Mouse (Mus musculus): Measurements from ENCODE around the gene Bcl2l12. TPM values are rescaled to one million over a fixed set of nuclear protein-coding genes. Genes with fewer than 3 reads are reported as not detected.

Bcl2l12 gene
- polyA plus RNA-seq (2016; fragmentation: Nextera tagmentation; extraction: Ambion mirVana) = 44.9 and 57.9 TPM in 2 replicates

DNA sequence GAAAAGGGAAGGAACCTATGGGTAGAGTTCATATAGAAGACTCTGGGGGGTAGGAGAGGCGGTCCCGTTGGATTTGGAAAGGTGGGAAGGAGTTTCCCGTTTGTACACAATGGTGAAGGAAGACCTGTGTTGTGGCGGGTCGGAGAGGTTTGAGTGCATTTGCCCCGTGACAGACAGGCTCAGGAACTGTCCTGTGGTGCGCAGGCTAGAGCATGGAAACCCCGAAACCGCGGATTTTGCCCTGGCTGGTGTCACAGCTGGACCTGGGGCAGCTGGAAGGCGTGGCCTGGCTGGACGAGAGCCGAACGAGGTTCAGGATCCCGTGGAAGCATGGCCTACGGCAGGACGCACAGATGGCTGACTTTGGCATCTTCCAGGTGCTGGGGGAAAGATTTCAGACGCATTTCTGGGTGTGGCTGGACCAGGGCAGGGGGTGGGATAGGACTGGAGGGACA is at the start of gene Bcl2l12:
TSS of gene Bcl2l12 (minus strand) at position 212 of the 455 bp plus-strand sequence.
- H3K36me3 ChIP-seq = peaks cover 68% of the 10 kb centered on the region
- DNase-seq (ENCODE audit: low spot score) = no peak

DNA sequence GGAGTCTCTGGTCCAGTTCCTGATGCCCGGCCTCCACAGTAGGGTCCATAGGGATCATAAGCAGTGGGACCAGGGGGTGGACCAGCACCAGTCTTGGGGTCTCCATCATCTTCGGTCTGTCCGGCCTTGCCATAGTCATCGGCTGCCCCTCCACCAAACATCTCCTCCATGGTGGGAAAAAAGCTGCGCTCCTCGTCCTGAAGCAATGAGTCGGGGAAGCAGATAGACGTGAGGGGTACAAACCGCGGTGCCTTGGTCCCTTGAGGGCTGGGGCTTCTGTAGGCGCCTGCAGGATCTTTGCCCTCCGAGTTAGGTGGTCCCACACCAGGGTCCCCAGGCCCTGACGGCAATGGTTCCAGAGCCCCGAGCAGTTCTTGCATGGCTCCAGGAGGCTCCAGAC is 49.0 kb upstream of the Bcl2l12 start:
- H3K4me3 ChIP-seq = no peak overlapping the region
- WGBS = 95% methylated on average over 14 of the region's 14 CpGs
- no peak for DNase-seq (ENCODE audit: low spot score)
- H3K36me3 ChIP-seq = peaks cover 88% of the 10 kb centered on the region
- H3K4me1 ChIP-seq = peaks cover 48% of the 10 kb centered on the region
- no peaks in the 10 kb centered on the region for H3K9me3 ChIP-seq
- H3K27ac ChIP-seq = no peak overlapping the region
- H3K27me3 ChIP-seq (ENCODE audit: insufficient read depth, poor library complexity, severe bottlenecking) = no peaks in the 10 kb centered on the region

More for the DNA sequence above, at the start of gene Bcl2l12:
- Histone ChIP-seq H3K9me3 (no peaks in the 10 kb centered on the region), H3K4me1 (peaks cover 48% of the 10 kb centered on the region), H3K4me3 (peak within 1 kb of the TSS; percentile 76), H3K27me3 (ENCODE audit: insufficient read depth, poor library complexity, severe bottlenecking) (no peaks in the 10 kb centered on the region), H3K27ac (peak within 1 kb of the TSS; percentile 92)
- WGBS = 1% methylated on average over 18 of the region's 18 CpGs

GRCm38 (mm10) chr7:45046853-45047350 is 48.4 kb upstream of the Bcl2l12 start:
- no peak for DNase-seq (ENCODE audit: low spot score)
- H3K27me3 ChIP-seq (ENCODE audit: insufficient read depth, poor library complexity, severe bottlenecking) = no peaks in the 10 kb centered on the region
- peaks cover 45% of the 10 kb centered on the region for H3K4me1 ChIP-seq
- 0 out of 2 replicates have a peak overlapping the region, but pooled peaks have one; percentile 2 for H3K4me3 ChIP-seq
- WGBS = 88% methylated on average over 26 of the region's 26 CpGs
- no peaks in the 10 kb centered on the region for H3K9me3 ChIP-seq
- no peak overlapping the region for H3K27ac ChIP-seq
- peaks cover 93% of the 10 kb centered on the region for H3K36me3 ChIP-seq

GRCm38 (mm10) chr7:45045741-45046140 is 47.2 kb upstream of the Bcl2l12 start:
- Histone ChIP-seq H3K27ac (no peak overlapping the region), H3K4me3 (no peak overlapping the region), H3K9me3 (no peaks in the 10 kb centered on the region), H3K36me3 (peaks cover 100% of the 10 kb centered on the region), H3K4me1 (peaks cover 33% of the 10 kb centered on the region), H3K27me3 (ENCODE audit: insufficient read depth, poor library complexity, severe bottlenecking) (no peaks in the 10 kb centered on the region)
- WGBS = 93% methylated on average over 22 of the region's 22 CpGs
- DNase-seq (ENCODE audit: low spot score) = no peak

DNA sequence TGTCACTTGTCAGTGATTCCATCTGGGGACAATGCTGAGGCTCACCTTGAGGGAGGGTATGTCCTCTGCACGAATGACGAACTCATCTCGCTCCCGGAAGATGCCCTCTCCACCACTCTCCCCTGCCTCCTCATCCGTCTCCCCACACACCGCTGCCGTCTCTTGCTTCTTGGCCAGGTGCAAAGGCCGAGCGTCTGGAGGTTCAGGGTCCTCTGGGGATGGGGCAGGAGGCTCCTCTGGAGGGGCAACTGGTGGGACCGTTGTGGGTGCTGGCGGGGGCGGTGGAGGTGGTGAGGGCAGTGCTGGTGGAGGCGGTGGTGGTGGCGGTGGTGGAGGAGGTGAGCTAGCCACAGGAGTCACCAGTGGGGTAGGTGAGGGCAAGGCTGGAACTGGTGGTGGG is 44.8 kb upstream of the Bcl2l12 start:
- DNase-seq (ENCODE audit: low spot score) = no peak
- no peak overlapping the region for H3K27ac ChIP-seq
- H3K4me1 ChIP-seq = peaks cover 12% of the 10 kb centered on the region; the same call in 1 of the 2 replicates
- H3K27me3 ChIP-seq (ENCODE audit: insufficient read depth, poor library complexity, severe bottlenecking) = no peaks in the 10 kb centered on the region
- H3K36me3 ChIP-seq = peaks cover 99% of the 10 kb centered on the region
- no peaks in the 10 kb centered on the region for H3K9me3 ChIP-seq
- 96% methylated on average over 14 of the region's 14 CpGs for WGBS
- no peak overlapping the region for H3K4me3 ChIP-seq

- peaks cover 99% of the 10 kb centered on the region for H3K36me3 ChIP-seq
- no peaks in the 10 kb centered on the region for H3K4me1 ChIP-seq
- no peak overlapping the region for H3K27ac ChIP-seq
- DNase-seq (ENCODE audit: low spot score) = no peak
- H3K4me3 ChIP-seq = no peak overlapping the region
- no peaks in the 10 kb centered on the region for H3K27me3 ChIP-seq (ENCODE audit: insufficient read depth, poor library complexity, severe bottlenecking)
- no peaks in the 10 kb centered on the region for H3K9me3 ChIP-seq
- 95% methylated on average over 9 of the region's 9 CpGs for WGBS
These were observed 42.3 kb upstream of the Bcl2l12 start for GRCm38 (mm10) chr7:45040851-45041250.

DNA sequence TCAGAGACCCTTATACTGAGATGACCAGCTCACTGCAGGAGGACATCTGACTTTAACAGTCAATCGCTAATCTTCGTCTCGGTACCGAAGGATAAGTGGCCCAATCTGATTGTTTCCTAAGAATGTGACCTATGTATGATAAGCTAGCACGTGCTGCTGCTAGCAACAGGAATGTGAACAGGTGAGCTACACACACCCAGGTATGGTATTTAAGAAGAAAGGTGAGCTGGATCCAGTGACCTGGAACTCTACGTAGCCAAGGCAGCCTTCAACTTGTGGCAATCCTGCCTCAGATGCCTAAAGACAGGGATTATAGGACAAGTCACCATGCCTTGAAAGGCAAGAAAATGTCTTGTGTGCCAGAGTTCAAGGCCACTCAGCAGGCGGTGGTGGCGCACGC is 39.9 kb upstream of the Bcl2l12 start:
- WGBS = 95% methylated on average over 9 of the region's 9 CpGs
- Histone ChIP-seq H3K27ac (no peak overlapping the region), H3K27me3 (ENCODE audit: insufficient read depth, poor library complexity, severe bottlenecking) (no peaks in the 10 kb centered on the region), H3K36me3 (peaks cover 99% of the 10 kb centered on the region), H3K4me3 (no peak overlapping the region), H3K9me3 (no peaks in the 10 kb centered on the region), H3K4me1 (no peaks in the 10 kb centered on the region)
- no peak for DNase-seq (ENCODE audit: low spot score)

- no peaks in the 10 kb centered on the region for H3K9me3 ChIP-seq
- WGBS = 77% methylated on average over 7 of the region's 7 CpGs
- no peak overlapping the region for H3K27ac ChIP-seq
- H3K4me1 ChIP-seq = no peaks in the 10 kb centered on the region
- peaks cover 99% of the 10 kb centered on the region for H3K36me3 ChIP-seq
- H3K27me3 ChIP-seq (ENCODE audit: insufficient read depth, poor library complexity, severe bottlenecking) = no peaks in the 10 kb centered on the region
- no peak overlapping the region for H3K4me3 ChIP-seq
- no peak for DNase-seq (ENCODE audit: low spot score)
These were observed 39.3 kb upstream of the Bcl2l12 start for GRCm38 (mm10) chr7:45037720-45038361.

GRCm38 (mm10) chr7:45036702-45037101 is 38.2 kb upstream of the Bcl2l12 start:
- Histone ChIP-seq H3K27me3 (ENCODE audit: insufficient read depth, poor library complexity, severe bottlenecking) (no peaks in the 10 kb centered on the region), H3K4me1 (no peaks in the 10 kb centered on the region), H3K36me3 (peaks cover 99% of the 10 kb centered on the region), H3K9me3 (no peaks in the 10 kb centered on the region), H3K4me3 (no peak overlapping the region), H3K27ac (no peak overlapping the region)
- WGBS = 91% methylated on average over 11 of the region's 11 CpGs
- DNase-seq (ENCODE audit: low spot score) = no peak

GRCm38 (mm10) chr7:45035631-45036030 is 37.1 kb upstream of the Bcl2l12 start:
- no peak overlapping the region for H3K27ac ChIP-seq
- H3K4me1 ChIP-seq = no peaks in the 10 kb centered on the region
- no peak overlapping the region for H3K4me3 ChIP-seq
- peaks cover 99% of the 10 kb centered on the region for H3K36me3 ChIP-seq
- WGBS = 87% methylated on average over 3 of the region's 3 CpGs
- no peak for DNase-seq (ENCODE audit: low spot score)
- H3K9me3 ChIP-seq = no peaks in the 10 kb centered on the region
- no peaks in the 10 kb centered on the region for H3K27me3 ChIP-seq (ENCODE audit: insufficient read depth, poor library complexity, severe bottlenecking)

DNA sequence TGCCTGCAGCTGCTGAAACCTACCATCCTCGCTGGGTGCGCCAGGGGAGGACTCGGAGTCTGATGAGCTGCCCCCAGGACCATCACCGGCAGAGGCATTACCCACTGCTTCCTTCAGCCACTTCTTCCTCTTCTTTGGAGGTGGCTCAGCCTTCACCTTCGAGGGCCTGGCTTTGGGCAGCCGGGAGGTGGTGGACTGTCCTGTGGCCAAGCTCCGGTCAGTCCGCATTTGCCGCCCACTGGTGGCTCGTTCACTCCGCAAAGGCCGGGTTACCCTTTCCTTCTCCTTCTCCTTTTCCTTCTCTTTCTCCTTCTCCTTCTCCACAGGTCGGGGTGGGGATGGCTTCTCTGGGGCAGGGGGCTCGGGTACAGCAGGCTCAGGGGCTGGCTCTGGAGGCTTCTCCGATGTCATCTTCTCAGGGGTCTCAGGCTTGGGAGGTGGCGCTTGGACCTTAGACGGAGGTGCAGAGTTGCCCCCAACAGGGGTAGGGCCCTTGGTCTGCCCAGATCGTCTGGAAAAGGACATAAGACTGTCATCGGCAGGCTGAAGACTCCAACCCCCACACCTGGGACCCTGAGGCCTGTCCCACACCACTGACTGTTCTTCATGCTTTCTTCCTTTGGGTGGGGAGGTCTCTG is 35.3 kb upstream of the Bcl2l12 start:
- Histone ChIP-seq H3K4me1 (no peaks in the 10 kb centered on the region), H3K27me3 (ENCODE audit: insufficient read depth, poor library complexity, severe bottlenecking) (no peaks in the 10 kb centered on the region), H3K36me3 (peaks cover 99% of the 10 kb centered on the region), H3K9me3 (no peaks in the 10 kb centered on the region), H3K4me3 (no peak overlapping the region), H3K27ac (no peak overlapping the region)
- 93% methylated on average over 19 of the region's 19 CpGs for WGBS
- DNase-seq (ENCODE audit: low spot score) = no peak

DNA sequence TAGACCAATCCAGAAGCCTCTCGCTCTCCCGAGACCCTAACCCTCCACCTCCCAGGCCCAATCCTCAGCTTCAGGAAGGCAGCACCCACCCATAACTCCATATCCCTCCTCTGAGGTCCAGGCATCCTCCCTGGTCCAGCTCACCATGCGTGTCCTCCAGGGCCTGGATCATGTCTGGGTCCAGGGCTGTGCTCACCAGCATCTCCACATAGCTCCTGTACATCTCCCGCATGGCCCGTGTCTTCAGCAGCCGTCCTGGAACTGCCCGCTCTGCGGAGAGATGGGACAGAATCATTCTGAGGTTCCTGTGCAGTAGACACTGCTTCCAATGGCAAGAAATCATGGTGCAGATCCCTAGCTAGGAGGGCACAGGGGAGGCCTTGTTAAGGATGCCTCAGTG is 32.3 kb upstream of the Bcl2l12 start:
- H3K4me1 ChIP-seq = peaks cover 5% of the 10 kb centered on the region; the same call in 1 of the 2 replicates
- H3K27me3 ChIP-seq (ENCODE audit: insufficient read depth, poor library complexity, severe bottlenecking) = no peaks in the 10 kb centered on the region
- H3K4me3 ChIP-seq = no peak overlapping the region
- no peak for DNase-seq (ENCODE audit: low spot score)
- no peak overlapping the region for H3K27ac ChIP-seq
- peaks cover 95% of the 10 kb centered on the region for H3K36me3 ChIP-seq
- WGBS = 98% methylated on average over 8 of the region's 8 CpGs
- no peaks in the 10 kb centered on the region for H3K9me3 ChIP-seq

DNA sequence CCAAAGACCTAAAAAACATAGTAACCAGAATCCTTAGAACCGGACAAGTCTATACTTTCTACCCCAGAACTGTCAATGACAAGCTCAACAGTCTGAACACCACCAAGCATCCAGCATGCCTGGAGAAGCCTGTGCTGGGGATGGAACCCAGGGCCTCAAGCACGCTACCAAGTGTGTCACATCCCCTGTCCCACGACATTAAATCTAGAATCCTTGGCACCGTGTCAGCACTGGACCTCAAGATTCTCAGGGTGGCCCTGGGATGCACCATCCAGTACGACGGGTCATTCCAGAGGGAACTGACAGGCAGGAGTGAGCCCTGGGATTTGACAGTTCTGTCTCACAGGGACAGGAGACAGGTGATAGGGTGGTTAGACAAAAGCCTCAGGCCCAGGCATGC is 31.5 kb upstream of the Bcl2l12 start:
- no peaks in the 10 kb centered on the region for H3K9me3 ChIP-seq
- H3K27me3 ChIP-seq (ENCODE audit: insufficient read depth, poor library complexity, severe bottlenecking) = no peaks in the 10 kb centered on the region
- H3K4me3 ChIP-seq = no peak overlapping the region
- peaks cover 86% of the 10 kb centered on the region for H3K36me3 ChIP-seq
- peaks cover 5% of the 10 kb centered on the region; the same call in 1 of the 2 replicates for H3K4me1 ChIP-seq
- 90% methylated on average over 6 of the region's 6 CpGs for WGBS
- DNase-seq (ENCODE audit: low spot score) = no peak
- H3K27ac ChIP-seq = no peak overlapping the region
